Mouse (Mus musculus) forebrain, postnatal 0 days (tissue): Measurements from ENCODE around the gene Sh3tc1. TPM values are rescaled to one million over a fixed set of nuclear protein-coding genes. Genes with fewer than 3 reads are reported as not detected.
A peak's percentile ranks its signal among the peaks of the same experiment; 100 is the strongest.

Source experiments
- ATAC-seq: fragments of 200-750 bp; cut with Nextera tagmentation; 2 replicates; pipeline ENCODE4 v1.8.0; 2017; ENCODE audit warnings: mild to moderate bottlenecking, moderate library complexity
- DNase-seq: peaks from one replicate; pipeline ENCODE4 v3.0.0-alpha.2; 2015
- H3K27ac ChIP-seq: fragments of 300-500 bp; sonication (generic); 2 replicates; pipeline ENCODE4 v1.5.1; 2014; ENCODE audit warnings: low read depth, mild to moderate bottlenecking, antibody characterized with exemption, low read length, moderate library complexity, mixed read lengths
- H3K27me3 ChIP-seq: fragments of 300-500 bp; sonication (generic); 2 replicates; pipeline ENCODE4 v1.6.1; 2014; ENCODE audit warnings: mild to moderate bottlenecking, low read length, mixed read lengths; ENCODE audit not compliant: insufficient read depth
- H3K36me3 ChIP-seq: fragments of 300-500 bp; sonication (generic); 2 replicates; pipeline ENCODE4 v1.6.1; 2014; ENCODE audit warnings: mild to moderate bottlenecking, moderate library complexity; ENCODE audit not compliant: insufficient read depth
- H3K4me1 ChIP-seq: fragments of 300-500 bp; sonication (generic); 2 replicates; pipeline ENCODE4 v1.6.1; 2014; ENCODE audit warnings: antibody characterized with exemption; ENCODE audit not compliant: insufficient read depth
- H3K4me2 ChIP-seq: fragments of 300-500 bp; sonication (generic); 2 replicates; pipeline ENCODE4 v1.6.1; 2014; ENCODE audit warnings: low read depth, mild to moderate bottlenecking, moderate library complexity
- H3K4me3 ChIP-seq: fragments of 300-500 bp; sonication (generic); 2 replicates; pipeline ENCODE4 v1.5.1; 2014; ENCODE audit warnings: low read depth, low read length, mixed read lengths
- H3K9ac ChIP-seq: fragments of 300-500 bp; sonication (generic); 2 replicates; pipeline ENCODE4 v1.6.1; 2014; ENCODE audit warnings: mild to moderate bottlenecking
- H3K9me3 ChIP-seq: fragments of 300-500 bp; sonication (generic); 2 replicates; pipeline ENCODE4 v1.6.1; 2016; ENCODE audit warnings: low read length
- CTCF ChIP-seq: sonication (generic); IDR thresholded peaks from 2 replicates; pipeline ENCODE4 v1.5.1; 2016; ENCODE audit warnings: antibody characterized with exemption, control low read depth, low read depth
- WGBS: fragments of 180-500 bp; shearing (Covaris S2); extraction: QIAGEN DNeasy Blood & Tissue Kit; methylation state at CpG from one replicate; pipeline ENCODE4 v1.1.7; 2014; 5-methylcytosine and 5-hydroxymethylcytosine counted together
- polyA plus RNA-seq: library from polyadenylated mRNA; unstranded; fragments of >200 nt; fragmentation: Nextera tagmentation; extraction: Ambion mirVana; gene quantifications from 2 replicates; pipeline ENCODE4 v1.2.1, GENCODE M21; 2015
- total RNA-seq: library from RNA; depleted of rRNA; stranded (reverse); fragments of >200 nt; gene quantifications from 2 replicates; pipeline ENCODE4 v1.2.3, GENCODE M21; 2014

Sh3tc1 gene
- total and polyA plus RNA-seq, 2 experiments from 2014 or later = 1.2 to 2.8 TPM

DNA sequence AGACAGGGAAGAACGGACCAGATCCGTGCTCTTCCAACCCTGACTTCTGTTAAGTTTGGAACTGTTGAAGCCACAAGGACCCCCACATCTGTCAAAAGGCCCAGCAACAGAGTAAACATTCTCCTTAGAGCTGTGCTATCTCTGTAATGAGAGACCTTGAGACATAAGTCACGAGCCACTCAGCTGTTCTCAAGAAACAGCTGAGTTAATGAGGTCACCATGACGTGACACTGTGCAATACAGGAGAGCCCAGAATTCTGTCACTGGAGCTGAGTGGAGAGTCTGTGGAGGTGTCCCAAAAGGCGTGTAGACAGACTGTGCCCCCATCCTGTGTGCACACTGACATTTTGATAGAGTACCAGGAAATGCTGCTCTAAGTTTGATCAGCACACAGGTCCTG, 27.3 kb downstream of the Sh3tc1 start:
- Histone ChIP-seq H3K27me3 (no peaks in the 10 kb centered on the region), H3K4me2 (no peak overlapping the region), H3K9ac (no peak overlapping the region), H3K36me3 (no peaks in the 10 kb centered on the region), H3K4me3 (no peak overlapping the region), H3K27ac (no peak overlapping the region), H3K4me1 (no peaks in the 10 kb centered on the region), H3K9me3 (no peaks in the 10 kb centered on the region)
- ATAC-seq (no peak), DNase-seq (no peak)
- WGBS = 82% methylated on average over 5 of the region's 5 CpGs
- no peak for TF ChIP-seq CTCF

GRCm38 (mm10) chr5:35710931-35711330, 28.9 kb downstream of the Sh3tc1 start:
- Histone ChIP-seq H3K4me2 (no peak overlapping the region), H3K9ac (no peak overlapping the region), H3K4me1 (no peaks in the 10 kb centered on the region), H3K27me3 (no peaks in the 10 kb centered on the region), H3K36me3 (no peaks in the 10 kb centered on the region), H3K4me3 (no peak overlapping the region), H3K9me3 (no peaks in the 10 kb centered on the region), H3K27ac (no peak overlapping the region)
- TF ChIP-seq CTCF = no peak
- DNase-seq = no peak
- WGBS = 59% methylated on average over 3 of the region's 3 CpGs
- no peak for ATAC-seq

DNA sequence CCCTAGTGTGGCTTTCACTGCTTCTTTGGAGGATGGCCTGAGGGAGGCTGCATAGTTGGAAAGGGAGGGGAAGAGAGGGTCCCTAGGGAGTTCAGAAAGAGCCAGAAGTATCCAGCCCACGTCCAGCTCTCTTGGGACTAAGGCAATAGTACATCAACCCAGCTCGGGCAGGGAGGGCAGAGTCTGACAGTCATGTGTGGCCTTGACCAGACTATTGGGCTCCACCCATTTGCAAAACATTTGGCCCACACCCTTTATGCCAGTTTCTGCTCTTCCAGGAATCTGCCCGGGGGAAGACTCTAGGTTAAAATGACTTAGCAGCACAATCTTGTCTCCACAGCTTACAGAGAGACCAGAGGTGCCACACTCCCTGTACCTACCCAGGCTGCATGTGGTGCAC, 29.3 kb downstream of the Sh3tc1 start:
- Histone ChIP-seq H3K4me1 (no peaks in the 10 kb centered on the region), H3K4me3 (no peak overlapping the region), H3K27me3 (no peaks in the 10 kb centered on the region), H3K4me2 (no peak overlapping the region), H3K9ac (no peak overlapping the region), H3K9me3 (no peaks in the 10 kb centered on the region), H3K36me3 (no peaks in the 10 kb centered on the region), H3K27ac (no peak overlapping the region)
- DNase-seq = no peak
- no peak for TF ChIP-seq CTCF
- 71% methylated on average over 3 of the region's 3 CpGs for WGBS
- no peak for ATAC-seq

GRCm38 (mm10) chr5:35705411-35705810, 34.4 kb downstream of the Sh3tc1 start:
- no peak overlapping the region for H3K27ac ChIP-seq
- no peak overlapping the region for H3K9ac ChIP-seq
- H3K9me3 ChIP-seq = no peaks in the 10 kb centered on the region
- no peak for ATAC-seq
- H3K36me3 ChIP-seq = no peaks in the 10 kb centered on the region
- no peak for DNase-seq
- H3K4me3 ChIP-seq = no peak overlapping the region
- WGBS = 94% methylated on average over 3 of the region's 3 CpGs
- no peak overlapping the region for H3K4me2 ChIP-seq
- H3K27me3 ChIP-seq = no peaks in the 10 kb centered on the region
- no peaks in the 10 kb centered on the region for H3K4me1 ChIP-seq
- no peak for TF ChIP-seq CTCF

DNA sequence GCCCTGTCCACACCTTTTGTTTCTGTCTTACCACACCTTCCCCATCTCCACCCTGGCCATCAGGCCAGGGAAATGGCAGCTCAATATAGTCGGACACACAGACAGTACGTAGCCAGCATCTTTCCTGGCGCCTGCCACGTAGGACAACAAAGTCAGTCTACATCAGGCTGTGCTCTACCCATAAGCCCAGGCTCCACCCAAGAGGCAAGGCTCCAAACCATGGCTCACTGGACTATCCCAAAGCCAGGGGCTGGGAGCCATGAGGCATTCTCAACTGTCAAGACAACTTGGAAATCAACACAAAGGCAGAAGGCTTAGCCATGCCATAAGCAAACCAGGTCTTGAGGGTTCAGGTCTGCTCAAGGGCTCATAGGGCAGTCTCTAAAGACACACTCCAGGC, 36.0 kb downstream of the Sh3tc1 start:
- no peak overlapping the region for H3K27ac ChIP-seq
- H3K4me3 ChIP-seq = no peak overlapping the region
- no peaks in the 10 kb centered on the region for H3K36me3 ChIP-seq
- no peak overlapping the region for H3K4me2 ChIP-seq
- DNase-seq (no peak), ATAC-seq (no peak)
- 94% methylated on average over 4 of the region's 4 CpGs for WGBS
- no peak for TF ChIP-seq CTCF
- H3K9ac ChIP-seq = no peak overlapping the region
- no peaks in the 10 kb centered on the region for H3K9me3 ChIP-seq
- H3K27me3 ChIP-seq = no peaks in the 10 kb centered on the region
- no peaks in the 10 kb centered on the region for H3K4me1 ChIP-seq

DNA sequence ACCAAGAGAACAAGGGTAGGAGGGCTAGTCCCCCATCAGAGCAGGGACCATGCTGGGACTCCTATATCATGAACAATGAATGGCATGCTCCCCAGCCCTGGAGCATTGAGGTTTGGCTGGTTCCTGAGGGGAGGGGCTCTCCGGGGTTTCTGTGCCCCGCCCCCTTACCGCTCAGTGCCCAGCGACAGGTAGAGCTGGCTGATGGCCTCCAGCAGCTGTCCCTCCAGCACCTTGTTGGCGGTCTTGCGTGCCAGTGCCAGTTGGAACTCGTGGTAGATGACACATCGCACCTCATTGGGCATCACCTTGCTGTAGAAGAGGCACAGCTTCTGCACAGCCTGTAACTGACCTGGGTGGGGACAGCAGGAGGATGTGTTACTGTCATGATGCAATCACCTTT, 36.6 kb downstream of the Sh3tc1 start:
- WGBS = 85% methylated on average over 8 of the region's 8 CpGs

DNA sequence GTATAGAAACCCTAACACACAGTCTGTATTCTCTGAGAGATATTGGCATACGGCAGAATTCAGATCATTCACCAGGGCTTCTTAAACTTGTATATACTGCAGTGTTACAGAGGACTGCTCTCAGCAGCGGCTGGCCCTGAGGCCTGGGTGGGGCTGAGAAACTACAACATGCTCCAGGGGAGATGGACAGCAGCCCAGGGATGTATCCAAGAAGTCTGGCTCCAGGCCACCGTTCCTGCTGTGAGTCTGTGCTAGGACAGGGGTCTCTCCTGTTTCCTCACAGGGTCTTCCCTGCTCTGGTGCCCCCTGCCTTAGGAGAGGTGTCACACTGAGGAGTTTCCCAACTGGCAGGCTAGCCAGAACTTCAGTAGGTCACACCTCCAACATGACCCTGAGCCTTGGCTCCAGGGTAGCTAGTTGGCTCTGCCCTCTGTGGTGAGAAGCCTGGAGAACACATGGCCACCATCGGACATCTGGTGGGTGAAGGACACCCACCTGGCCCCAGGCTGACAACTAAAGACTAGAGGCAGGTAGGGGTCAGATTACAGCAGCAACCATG, 37.1 kb downstream of the Sh3tc1 start:
- Histone ChIP-seq H3K27me3 (no peaks in the 10 kb centered on the region), H3K36me3 (no peaks in the 10 kb centered on the region), H3K4me1 (no peaks in the 10 kb centered on the region), H3K4me2 (no peak overlapping the region), H3K9me3 (no peaks in the 10 kb centered on the region), H3K27ac (no peak overlapping the region), H3K9ac (no peak overlapping the region), H3K4me3 (no peak overlapping the region)
- no peak for TF ChIP-seq CTCF
- no peak for ATAC-seq
- DNase-seq = no peak
- WGBS = 84% methylated on average over 4 of the region's 4 CpGs

More for the DNA sequence above, 36.6 kb downstream of the Sh3tc1 start:
- no peak for DNase-seq
- Histone ChIP-seq H3K9me3 (no peaks in the 10 kb centered on the region), H3K4me3 (no peak overlapping the region), H3K9ac (no peak overlapping the region), H3K36me3 (no peaks in the 10 kb centered on the region), H3K4me2 (no peak overlapping the region), H3K27ac (no peak overlapping the region), H3K27me3 (no peaks in the 10 kb centered on the region), H3K4me1 (no peaks in the 10 kb centered on the region)
- no peak for ATAC-seq
- TF ChIP-seq CTCF = no peak

DNA sequence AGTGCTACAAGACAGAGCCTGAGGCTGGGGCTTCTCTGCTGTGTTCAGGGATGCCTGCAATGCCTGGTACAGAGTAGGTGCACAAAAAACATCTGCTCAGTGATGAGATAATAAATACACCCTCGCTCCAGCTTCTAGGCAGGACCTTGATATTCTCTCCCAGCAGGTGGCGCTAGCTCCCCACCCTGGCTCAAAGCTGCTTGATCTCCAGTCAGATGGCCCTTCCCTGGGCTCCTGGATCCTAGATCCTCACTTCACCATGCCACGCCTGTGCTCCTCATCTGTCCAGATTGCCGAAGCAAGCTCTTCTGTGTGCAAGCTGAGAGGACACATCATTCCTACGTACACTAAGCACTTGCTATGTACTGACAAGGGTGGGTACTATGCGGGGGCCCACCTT, 38.7 kb downstream of the Sh3tc1 start:
- no peaks in the 10 kb centered on the region for H3K36me3 ChIP-seq
- DNase-seq = peak; percentile 31

More for the DNA sequence above, 38.7 kb downstream of the Sh3tc1 start:
- ATAC-seq = no peak; the same call in 1 of the 2 replicates
- WGBS = 41% methylated on average over 6 of the region's 6 CpGs
- TF ChIP-seq CTCF = peak; percentile 70
- Histone ChIP-seq H3K27me3 (no peaks in the 10 kb centered on the region), H3K9ac (no peak overlapping the region), H3K9me3 (no peaks in the 10 kb centered on the region), H3K4me1 (no peaks in the 10 kb centered on the region), H3K4me2 (no peak overlapping the region), H3K4me3 (no peak overlapping the region), H3K27ac (no peak overlapping the region)
